Mouse (Mus musculus) intestine, embryonic 16.5 days (tissue): ENCODE measurements around the gene Pola2. TPM values are rescaled to one million over a fixed set of nuclear protein-coding genes. Genes with fewer than 3 reads are reported as not detected.

Source experiments
- ATAC-seq: fragments of 200-750 bp; cut with Nextera tagmentation; 2 replicates; pipeline ENCODE4 v1.8.0; 2017; ENCODE audit warnings: moderate TSS enrichment, moderate library complexity
- H3K27ac ChIP-seq: fragments of 300-500 bp; sonication (generic); 2 replicates; pipeline ENCODE4 v1.5.1; 2014; ENCODE audit warnings: mild to moderate bottlenecking, low read length
- H3K27me3 ChIP-seq: fragments of 300-500 bp; sonication (generic); replicated peaks from 2 replicates; pipeline ENCODE4 v1.6.1; 2014; ENCODE audit warnings: low read length, control low read depth, mixed read lengths; ENCODE audit not compliant: control insufficient read depth, insufficient read depth
- H3K36me3 ChIP-seq: fragments of 300-500 bp; sonication (generic); 2 replicates; pipeline ENCODE4 v1.6.1; 2014; ENCODE audit warnings: low read length, control low read depth; ENCODE audit not compliant: control insufficient read depth, insufficient read depth
- H3K4me1 ChIP-seq: fragments of 300-500 bp; sonication (generic); 2 replicates; pipeline ENCODE4 v1.6.1; 2014; ENCODE audit warnings: low read length, control low read depth, mixed read lengths; ENCODE audit not compliant: control insufficient read depth, insufficient read depth
- H3K4me2 ChIP-seq: fragments of 300-500 bp; sonication (generic); 2 replicates; pipeline ENCODE4 v1.6.1; 2014; ENCODE audit warnings: low read depth, low read length, control low read depth
- H3K4me3 ChIP-seq: fragments of 300-500 bp; sonication (generic); 2 replicates; pipeline ENCODE4 v1.5.1; 2014; ENCODE audit warnings: mild to moderate bottlenecking, low read length
- H3K9ac ChIP-seq: fragments of 300-500 bp; sonication (generic); 2 replicates; pipeline ENCODE4 v1.6.1; 2014; ENCODE audit warnings: low read depth, low read length
- H3K9me3 ChIP-seq: fragments of 300-500 bp; sonication (generic); 2 replicates; pipeline ENCODE4 v1.6.1; 2016; ENCODE audit warnings: low read length, control low read depth; ENCODE audit not compliant: control insufficient read depth
- WGBS: fragments of 180-500 bp; shearing (Covaris S2); extraction: QIAGEN DNeasy Blood & Tissue Kit; methylation state at CpG from one replicate; pipeline ENCODE4 v1.1.7; 2014; 5-methylcytosine and 5-hydroxymethylcytosine counted together
- polyA plus RNA-seq: library from polyadenylated mRNA; unstranded; fragments of >200 nt; fragmentation: Nextera tagmentation; extraction: Ambion mirVana; gene quantifications from 2 replicates; pipeline ENCODE4 v1.2.1, GENCODE M21; 2015

The Pola2 gene
- polyA plus RNA-seq, 1 experiment from 2014 or later = 61.7 TPM

- WGBS = 60% methylated on average over 28 of the region's 28 CpGs
- H3K4me1 ChIP-seq = peaks cover 35% of the 10 kb centered on the region
- H3K4me2 ChIP-seq = peak overlapping the region; percentile 43
- no peaks in the 10 kb centered on the region for H3K27me3 ChIP-seq
- H3K36me3 ChIP-seq = 0 out of 2 replicates have a peak, but pooled peaks cover 3% of the 10 kb centered on the region
- H3K4me3 ChIP-seq = no peak overlapping the region; the same call in 1 of the 2 replicates
- H3K9ac ChIP-seq = peak overlapping the region; percentile 42; the same call in 1 of the 2 replicates
- peak; percentile 73 for ATAC-seq
- peak overlapping the region; percentile 90 for H3K27ac ChIP-seq
- no peaks in the 10 kb centered on the region for H3K9me3 ChIP-seq
Measured at GRCm38 (mm10) chr19:5955704-5956670, 8.0 kb downstream of the Pola2 start.

GRCm38 (mm10) chr19:5954936-5955335, 9.1 kb downstream of the Pola2 start:
- no peaks in the 10 kb centered on the region for H3K9me3 ChIP-seq
- H3K27me3 ChIP-seq = no peaks in the 10 kb centered on the region
- peaks cover 34% of the 10 kb centered on the region for H3K4me1 ChIP-seq
- peak overlapping the region; percentile 41 for H3K9ac ChIP-seq
- WGBS = 83% methylated on average over 10 of the region's 10 CpGs
- H3K36me3 ChIP-seq = 0 out of 2 replicates have a peak, but pooled peaks cover 3% of the 10 kb centered on the region
- peak overlapping the region; percentile 90 for H3K27ac ChIP-seq
- H3K4me3 ChIP-seq = no peak overlapping the region
- no peak for ATAC-seq
- peak overlapping the region; percentile 27; the same call in 1 of the 2 replicates for H3K4me2 ChIP-seq

GRCm38 (mm10) chr19:5954031-5954710, 9.8 kb downstream of the Pola2 start:
- peak overlapping the region; percentile 90 for H3K27ac ChIP-seq
- no peaks in the 10 kb centered on the region for H3K9me3 ChIP-seq
- H3K4me1 ChIP-seq = peaks cover 34% of the 10 kb centered on the region
- no peaks in the 10 kb centered on the region for H3K27me3 ChIP-seq
- no peak for ATAC-seq
- 0 out of 2 replicates have a peak, but pooled peaks cover 3% of the 10 kb centered on the region for H3K36me3 ChIP-seq
- no peak overlapping the region; the same call in 1 of the 2 replicates for H3K9ac ChIP-seq
- WGBS = 68% methylated on average over 22 of the region's 22 CpGs
- H3K4me2 ChIP-seq = no peak overlapping the region
- no peak overlapping the region for H3K4me3 ChIP-seq

DNA sequence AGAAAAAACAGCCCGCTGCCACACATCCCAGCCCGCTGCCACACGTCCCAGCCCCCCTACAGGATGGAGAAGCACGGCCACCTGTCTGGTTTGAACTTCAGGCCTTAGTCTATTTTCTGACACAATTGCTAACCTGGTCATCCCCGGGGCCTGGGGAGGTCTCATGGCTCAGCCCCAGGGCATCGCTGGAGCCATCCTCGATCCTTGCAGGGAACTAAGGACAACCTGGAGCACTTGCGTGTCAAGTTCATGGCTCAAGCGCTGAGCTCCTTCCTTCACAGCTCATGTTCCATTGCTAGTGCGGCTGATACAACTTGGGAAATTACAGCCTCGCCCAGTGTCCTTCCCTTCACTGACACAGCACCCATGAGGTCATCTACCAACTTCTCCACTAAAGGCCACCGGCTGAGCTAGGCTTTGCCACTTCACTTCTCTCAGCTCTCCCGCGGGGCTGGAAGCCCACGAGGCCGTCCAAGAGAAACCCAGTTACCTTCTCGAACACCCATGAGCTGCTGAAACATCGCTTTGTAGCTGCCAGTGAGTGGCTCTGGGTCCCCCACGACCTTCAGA, 10.7 kb downstream of the Pola2 start:
- no peaks in the 10 kb centered on the region for H3K9me3 ChIP-seq
- H3K4me3 ChIP-seq = no peak overlapping the region
- peaks cover 34% of the 10 kb centered on the region for H3K4me1 ChIP-seq
- no peak for ATAC-seq
- WGBS = 86% methylated on average over 19 of the region's 19 CpGs
- H3K9ac ChIP-seq = peak overlapping the region; percentile 48; the same call in 1 of the 2 replicates
- peak overlapping the region; percentile 81; the same call in 1 of the 2 replicates for H3K27ac ChIP-seq
- no peak overlapping the region for H3K4me2 ChIP-seq
- H3K27me3 ChIP-seq = no peaks in the 10 kb centered on the region
- 0 out of 2 replicates have a peak, but pooled peaks cover 3% of the 10 kb centered on the region for H3K36me3 ChIP-seq

GRCm38 (mm10) chr19:5952071-5952691, 11.8 kb downstream of the Pola2 start:
- no peaks in the 10 kb centered on the region for H3K27me3 ChIP-seq
- peak overlapping the region; percentile 81 for H3K27ac ChIP-seq
- peak; percentile 75 for ATAC-seq
- H3K4me1 ChIP-seq = peaks cover 34% of the 10 kb centered on the region
- peak overlapping the region; percentile 48; the same call in 1 of the 2 replicates for H3K9ac ChIP-seq
- no peak overlapping the region for H3K4me2 ChIP-seq
- no peaks in the 10 kb centered on the region for H3K9me3 ChIP-seq
- WGBS = 61% methylated on average over 13 of the region's 13 CpGs
- no peak overlapping the region for H3K4me3 ChIP-seq
- H3K36me3 ChIP-seq = 0 out of 2 replicates have a peak, but pooled peaks cover 3% of the 10 kb centered on the region

- ATAC-seq = no peak
- WGBS = 83% methylated on average over 16 of the region's 16 CpGs
- Histone ChIP-seq H3K4me3 (no peak overlapping the region), H3K36me3 (0 out of 2 replicates have a peak, but pooled peaks cover 3% of the 10 kb centered on the region), H3K9ac (no peak overlapping the region), H3K27me3 (no peaks in the 10 kb centered on the region), H3K9me3 (no peaks in the 10 kb centered on the region), H3K27ac (peak overlapping the region; percentile 71), H3K4me1 (peaks cover 35% of the 10 kb centered on the region), H3K4me2 (no peak overlapping the region)
Measured at GRCm38 (mm10) chr19:5951631-5952030, 12.4 kb downstream of the Pola2 start.

GRCm38 (mm10) chr19:5950218-5950617, 13.8 kb downstream of the Pola2 start:
- Histone ChIP-seq H3K4me2 (no peak overlapping the region), H3K9me3 (no peaks in the 10 kb centered on the region), H3K4me1 (peaks cover 42% of the 10 kb centered on the region), H3K9ac (no peak overlapping the region), H3K27ac (no peak overlapping the region), H3K4me3 (no peak overlapping the region), H3K36me3 (0 out of 2 replicates have a peak, but pooled peaks cover 5% of the 10 kb centered on the region), H3K27me3 (no peaks in the 10 kb centered on the region)
- no peak for ATAC-seq
- 89% methylated on average over 11 of the region's 11 CpGs for WGBS

DNA sequence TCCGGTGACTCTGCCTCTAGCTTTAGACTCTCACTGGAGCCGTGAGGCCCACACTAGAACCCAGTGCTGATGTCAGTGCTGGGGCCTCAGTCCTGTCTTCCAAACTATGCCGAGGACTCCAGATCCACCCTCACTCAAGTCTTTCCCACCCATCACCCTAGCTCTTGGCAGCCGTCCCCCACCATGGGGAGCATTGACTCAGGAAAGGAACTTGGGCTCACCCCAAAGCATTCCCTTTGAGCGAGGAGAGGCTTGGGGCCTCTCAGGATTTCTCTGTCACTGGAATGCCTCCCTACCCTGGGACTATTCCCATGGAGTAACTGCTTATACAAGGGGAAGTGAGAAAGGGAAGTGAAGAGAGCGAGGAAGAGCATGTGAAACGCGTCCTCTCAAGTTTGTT, 18.1 kb downstream of the Pola2 start:
- H3K9ac ChIP-seq = no peak overlapping the region
- 52% methylated on average over 8 of the region's 8 CpGs for WGBS

More for the DNA sequence above, 18.1 kb downstream of the Pola2 start:
- Histone ChIP-seq H3K27me3 (no peaks in the 10 kb centered on the region), H3K4me3 (no peak overlapping the region), H3K36me3 (peaks cover 3% of the 10 kb centered on the region; the same call in 1 of the 2 replicates), H3K27ac (peak overlapping the region; percentile 55), H3K4me2 (no peak overlapping the region), H3K4me1 (peaks cover 24% of the 10 kb centered on the region), H3K9me3 (no peaks in the 10 kb centered on the region)
- ATAC-seq = peak; percentile 54
